Mouse (Mus musculus) gastrocnemius, adult 2 months (tissue): ENCODE data around the gene Itpkb. TPM values are rescaled to one million over a fixed set of nuclear protein-coding genes. Genes with fewer than 3 reads are reported as not detected.

Experiments used
- DNase-seq: peaks from one replicate; pipeline ENCODE4 v3.0.0; 2022
- H3K27ac ChIP-seq: fragments of 200-600 bp; 2 replicates; pipeline ENCODE4 v1.8.1; 2022; ENCODE audit warnings: mild to moderate bottlenecking
- H3K4me3 ChIP-seq: fragments of 200-600 bp; 2 replicates; pipeline ENCODE4 v1.8.1; 2022; ENCODE audit warnings: mild to moderate bottlenecking, moderate library complexity
- CTCF ChIP-seq: fragments of 200-600 bp; IDR thresholded peaks from 2 replicates; pipeline ENCODE4 v1.8.1; 2022; ENCODE audit warnings: antibody characterized with exemption, mild to moderate bottlenecking, moderate library complexity
- intact Hi-C: fragments of 180-260 bp; cut with DNase I; formaldehyde crosslinking; loops from one replicate; pipeline ENCODE4 v1.15.1; 2025
- total RNA-seq, 2 experiments: library from RNA; stranded (reverse); gene quantifications; 2 replicates each; pipeline ENCODE4 v1.2.3; 2021

Itpkb gene
- total RNA-seq, 2 experiments from 2014 or later = 14.7 to 22.7 TPM

DNA sequence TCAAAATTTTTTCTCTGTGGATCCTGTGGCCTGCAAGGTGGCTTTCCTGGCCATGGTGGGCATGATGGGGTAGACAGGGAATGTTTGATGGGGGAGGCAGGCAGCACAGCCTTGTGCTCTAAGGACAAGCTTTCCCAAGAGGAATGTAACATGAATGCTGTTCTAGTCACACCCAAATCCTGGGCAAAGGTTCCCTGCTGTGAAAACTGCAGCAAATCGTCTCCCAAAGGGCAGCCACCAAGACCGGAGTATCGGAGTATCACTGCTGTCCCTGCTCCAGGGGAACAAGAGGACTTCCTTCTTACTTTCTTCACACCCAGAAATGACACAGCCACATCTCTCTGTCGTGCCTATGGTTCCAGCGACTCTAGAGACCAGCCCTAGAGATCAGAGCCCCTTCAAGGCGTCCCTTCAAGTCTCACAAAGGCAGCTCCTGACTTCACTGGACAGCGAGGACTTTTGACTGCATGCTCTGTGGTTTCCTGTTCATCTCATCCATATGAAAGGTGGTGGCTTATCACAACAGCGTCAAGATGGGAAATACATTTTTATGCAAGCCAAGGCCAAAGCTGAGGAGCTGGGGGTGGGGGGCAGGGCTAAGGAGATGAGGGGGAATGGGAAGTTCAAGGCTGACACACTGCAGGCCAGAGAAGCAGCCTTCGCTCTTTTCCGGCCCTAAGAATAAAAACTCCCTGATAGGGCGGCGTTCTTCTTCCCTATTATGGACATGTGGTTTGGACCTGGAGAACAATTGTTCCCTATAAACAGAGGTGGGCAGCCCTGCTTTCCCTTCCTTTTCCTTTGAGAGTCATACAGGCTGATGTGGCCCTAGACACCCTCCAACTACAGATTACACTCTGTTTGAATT lies 27.8 kb upstream of the Itpkb start:
- H3K27ac ChIP-seq = peak overlapping the region; percentile 83
- no peak for TF ChIP-seq CTCF
- intact Hi-C loops = no loop called here
- no peak overlapping the region for H3K4me3 ChIP-seq
- no peak for DNase-seq

DNA sequence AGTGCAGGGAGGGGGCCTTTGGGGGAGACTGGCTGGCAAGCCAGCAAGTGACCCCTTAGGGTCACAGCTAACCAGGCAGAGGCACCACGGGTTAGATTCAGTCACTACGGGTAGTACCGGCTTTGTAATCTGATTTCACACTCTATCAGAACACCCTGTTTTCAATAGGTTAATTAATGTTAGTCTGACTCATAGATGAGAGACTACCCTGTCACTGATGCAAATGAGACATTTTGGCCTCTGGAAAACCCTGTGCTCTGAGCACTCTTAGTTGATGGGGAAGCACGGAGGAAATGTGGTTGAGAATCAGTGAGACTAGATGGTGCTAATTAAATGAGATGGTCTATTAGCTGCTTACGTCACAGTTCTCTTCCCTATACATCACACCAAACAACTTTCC lies 26.7 kb upstream of the Itpkb start:
- TF ChIP-seq CTCF = no peak
- peak overlapping the region; percentile 83 for H3K27ac ChIP-seq
- intact Hi-C loops = no loop called here
- no peak overlapping the region for H3K4me3 ChIP-seq
- no peak for DNase-seq

GRCm38 (mm10) chr1:180306889-180307288 lies 23.4 kb upstream of the Itpkb start:
- TF ChIP-seq CTCF = no peak
- intact Hi-C loops = no loop called here
- no peak overlapping the region for H3K27ac ChIP-seq
- no peak for DNase-seq
- no peak overlapping the region for H3K4me3 ChIP-seq

- no peak for TF ChIP-seq CTCF
- intact Hi-C loops = no loop called here
- DNase-seq = no peak
- Histone ChIP-seq H3K4me3 (no peak overlapping the region), H3K27ac (no peak overlapping the region)
These were observed 22.6 kb upstream of the Itpkb start for GRCm38 (mm10) chr1:180307661-180308060.

GRCm38 (mm10) chr1:180308897-180309296 lies 21.4 kb upstream of the Itpkb start:
- Histone ChIP-seq H3K27ac (no peak overlapping the region), H3K4me3 (no peak overlapping the region)
- no peak for DNase-seq
- intact Hi-C loops = no loop called here
- no peak for TF ChIP-seq CTCF

GRCm38 (mm10) chr1:180312286-180312685 lies 18.0 kb upstream of the Itpkb start:
- no peak for TF ChIP-seq CTCF
- peak overlapping the region; percentile 31 for H3K27ac ChIP-seq
- DNase-seq = no peak
- no peak overlapping the region for H3K4me3 ChIP-seq
- intact Hi-C loops = no loop called here

DNA sequence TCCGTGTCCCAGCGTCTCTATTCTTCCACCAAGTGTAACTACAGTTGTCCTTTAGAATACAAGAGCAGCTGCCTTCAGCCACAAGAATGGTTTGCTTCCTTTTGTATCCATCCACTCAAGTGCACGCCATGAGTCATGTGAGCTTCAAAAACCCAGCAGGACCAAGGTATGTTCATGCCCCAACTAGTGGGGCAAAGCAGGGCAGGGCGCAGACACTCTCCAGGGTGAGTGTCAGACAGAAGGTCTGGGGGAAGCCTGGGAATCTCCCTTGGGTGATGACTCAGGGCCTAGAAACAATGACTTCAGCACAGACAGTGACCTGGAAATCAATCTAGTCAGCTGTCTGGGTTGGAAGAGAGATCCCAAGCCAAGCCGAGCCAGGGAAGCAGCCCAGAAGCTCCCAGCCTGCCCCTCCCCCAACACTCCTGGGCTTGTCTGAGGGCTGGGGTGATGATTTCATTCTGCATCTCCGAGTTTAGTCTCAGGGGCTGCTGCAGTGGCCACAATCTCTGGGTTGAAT lies 17.4 kb upstream of the Itpkb start:
- Histone ChIP-seq H3K27ac (peak overlapping the region; percentile 31), H3K4me3 (no peak overlapping the region)
- TF ChIP-seq CTCF = no peak
- peak; percentile 85 for DNase-seq
- intact Hi-C loops = no loop called here

DNA sequence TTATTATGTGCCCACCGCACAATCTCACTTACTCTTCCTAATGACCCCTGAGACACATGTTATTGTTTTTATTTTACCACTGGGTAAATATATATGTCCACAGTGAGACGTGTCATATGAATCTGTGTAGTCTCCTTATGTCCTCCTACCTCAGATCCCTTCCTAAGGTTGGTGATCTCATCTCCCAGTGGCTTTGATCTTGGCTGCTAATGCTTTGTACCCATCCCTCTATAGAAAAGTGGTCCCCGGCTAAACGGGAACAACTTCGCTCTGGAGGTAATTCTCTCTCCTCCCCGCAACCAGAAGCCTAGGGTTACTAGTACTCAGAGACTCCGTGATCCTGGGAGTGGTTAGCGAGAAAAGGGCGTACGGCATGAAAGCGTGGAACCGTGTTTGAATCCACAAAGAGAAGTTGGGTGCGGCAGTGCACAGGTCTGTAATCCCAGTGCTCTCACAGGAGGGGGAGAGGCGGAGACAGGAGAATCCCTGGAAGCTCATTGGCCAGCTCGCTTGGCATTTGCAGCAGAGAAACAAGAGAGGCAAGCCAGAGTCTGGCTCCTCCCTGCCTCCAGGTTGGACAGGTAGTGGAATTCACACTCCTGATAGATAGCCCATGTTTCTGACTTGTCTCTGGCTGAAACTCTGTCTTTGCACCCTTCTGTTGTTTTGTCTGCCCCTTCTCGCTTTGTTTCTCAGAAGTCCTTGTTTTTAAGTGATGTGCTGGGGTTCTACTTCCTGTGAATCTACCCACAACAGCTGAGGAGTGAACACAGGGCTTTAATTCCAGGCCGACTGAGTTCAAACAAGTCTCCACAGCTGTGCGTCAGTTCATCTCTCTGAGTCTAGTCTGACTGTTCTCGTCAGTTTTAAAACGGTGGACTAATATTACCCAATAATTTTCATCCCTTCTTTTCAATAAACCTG lies 16.5 kb upstream of the Itpkb start:
- TF ChIP-seq CTCF = no peak
- 0 out of 2 replicates have a peak overlapping the region, but pooled peaks have one; percentile 5 for H3K27ac ChIP-seq
- peak; percentile 49 for DNase-seq
- peak overlapping the region; percentile 6 for H3K4me3 ChIP-seq
- intact Hi-C loops = no loop called here

GRCm38 (mm10) chr1:180314641-180315040 lies 15.6 kb upstream of the Itpkb start:
- intact Hi-C loops = no loop called here
- Histone ChIP-seq H3K4me3 (no peak overlapping the region), H3K27ac (no peak overlapping the region)
- no peak for DNase-seq
- TF ChIP-seq CTCF = no peak

DNA sequence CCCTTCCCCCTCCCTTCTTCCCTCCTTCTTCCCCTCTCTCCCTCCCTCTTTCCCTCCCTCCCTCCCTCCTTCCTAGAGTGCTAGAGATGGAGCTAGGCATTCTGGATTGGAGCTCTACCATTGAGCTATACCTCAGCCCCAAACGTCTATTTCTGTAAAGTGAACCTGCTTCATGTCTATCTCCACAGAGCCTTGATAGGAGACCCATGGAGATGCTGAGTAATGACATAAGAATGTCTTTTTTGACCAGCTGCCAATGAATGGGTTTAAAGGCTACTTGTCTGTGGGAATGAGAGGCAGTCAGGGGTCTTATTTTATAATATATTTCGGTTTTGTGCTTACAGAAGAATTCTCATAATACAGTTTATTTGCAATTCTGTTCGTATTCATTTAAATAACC lies 15.2 kb upstream of the Itpkb start:
- intact Hi-C loops = no loop called here
- no peak for TF ChIP-seq CTCF
- Histone ChIP-seq H3K4me3 (no peak overlapping the region), H3K27ac (no peak overlapping the region)
- DNase-seq = no peak

- intact Hi-C loops = no loop called here
- TF ChIP-seq CTCF = no peak
- DNase-seq = no peak
- no peak overlapping the region for H3K4me3 ChIP-seq
- H3K27ac ChIP-seq = no peak overlapping the region
These were observed 12.8 kb upstream of the Itpkb start for GRCm38 (mm10) chr1:180317450-180317849.

DNA sequence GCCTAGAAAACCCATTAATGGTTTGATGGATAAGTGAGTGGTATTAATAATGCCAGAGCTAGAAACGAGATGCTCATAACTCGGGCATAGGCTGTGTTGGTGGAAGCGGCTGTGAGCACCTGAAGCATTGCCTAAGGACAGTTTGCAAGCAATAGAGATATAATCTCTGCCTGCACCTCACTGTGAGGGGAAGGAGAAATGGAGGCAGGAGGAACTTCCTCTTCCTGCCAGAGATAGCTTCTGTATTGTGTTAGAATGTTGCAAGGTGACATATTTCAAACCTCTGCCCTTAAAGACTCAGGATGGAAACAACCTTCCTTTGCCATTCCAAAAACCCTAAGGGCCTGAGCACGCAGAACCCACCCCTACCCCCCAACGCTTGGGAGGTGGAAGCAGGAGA lies 11.9 kb upstream of the Itpkb start:
- no peak for TF ChIP-seq CTCF
- Histone ChIP-seq H3K27ac (no peak overlapping the region), H3K4me3 (no peak overlapping the region)
- DNase-seq = no peak
- intact Hi-C loops = no loop called here

- DNase-seq = no peak
- intact Hi-C loops = no loop called here
- TF ChIP-seq CTCF = no peak
- Histone ChIP-seq H3K27ac (no peak overlapping the region), H3K4me3 (no peak overlapping the region)
These were observed 10.4 kb upstream of the Itpkb start for GRCm38 (mm10) chr1:180319895-180320294.
